Mouse (Mus musculus) midbrain, embryonic 15.5 days (tissue): ENCODE measurements around the gene Hacd4. TPM values are rescaled to one million over a fixed set of nuclear protein-coding genes. Genes with fewer than 3 reads are reported as not detected.
A peak's percentile ranks its signal among the peaks of the same experiment; 100 is the strongest.
"Not testable (repeated sequence)": the region's sequence is repeated elsewhere in the genome, so short reads cannot be mapped to it uniquely, and the experiment has no call there.

Experiments used
- ATAC-seq: fragments of 200-750 bp; cut with Nextera tagmentation; replicated peaks from 2 replicates; pipeline ENCODE4 v1.8.0; 2017; ENCODE audit warnings: moderate TSS enrichment
- H3K27ac ChIP-seq: fragments of 300-500 bp; sonication (generic); 2 replicates; pipeline ENCODE4 v1.5.1; 2015; ENCODE audit warnings: mild to moderate bottlenecking, inconsistent platforms
- H3K27me3 ChIP-seq: fragments of 300-500 bp; sonication (generic); replicated peaks from 2 replicates; pipeline ENCODE4 v1.6.1; 2015; ENCODE audit warnings: inconsistent platforms
- H3K36me3 ChIP-seq: fragments of 300-500 bp; sonication (generic); replicated peaks from 2 replicates; pipeline ENCODE4 v1.6.1; 2015; ENCODE audit warnings: inconsistent platforms
- H3K4me1 ChIP-seq: fragments of 300-500 bp; sonication (generic); 2 replicates; pipeline ENCODE4 v1.6.1; 2015; ENCODE audit warnings: inconsistent platforms
- H3K4me2 ChIP-seq: fragments of 300-500 bp; sonication (generic); 2 replicates; pipeline ENCODE4 v1.6.1; 2015; ENCODE audit warnings: inconsistent platforms, mild to moderate bottlenecking, moderate library complexity
- H3K4me3 ChIP-seq: fragments of 300-500 bp; sonication (generic); 2 replicates; pipeline ENCODE4 v1.5.1; 2015; ENCODE audit warnings: mild to moderate bottlenecking, inconsistent platforms
- H3K9ac ChIP-seq: fragments of 300-500 bp; sonication (generic); 2 replicates; pipeline ENCODE4 v1.6.1; 2015; ENCODE audit warnings: mild to moderate bottlenecking, inconsistent platforms
- H3K9me3 ChIP-seq: fragments of 300-500 bp; sonication (generic); 2 replicates; pipeline ENCODE4 v1.6.1; 2016; ENCODE audit warnings: inconsistent platforms
- WGBS: fragments of 180-500 bp; shearing (Covaris S2); methylation state at CpG from one replicate; pipeline ENCODE4 v1.1.7; 2015; ENCODE audit warnings: mixed read lengths; 5-methylcytosine and 5-hydroxymethylcytosine counted together
- polyA plus RNA-seq: library from polyadenylated mRNA; unstranded; fragments of >200 nt; fragmentation: Nextera tagmentation; extraction: Ambion mirVana; gene quantifications from 2 replicates; pipeline ENCODE4 v1.2.1, GENCODE M21; 2015

Hacd4 gene
- polyA plus RNA-seq, 1 experiment from 2014 or later, result 3.9 TPM

- ATAC-seq, result no peak
- Histone ChIP-seq H3K4me3 (no peak overlapping the region), H3K27me3 (no peaks in the 10 kb centered on the region)
These were observed 14.2 kb downstream of the Hacd4 start for GRCm38 (mm10) chr4:88424563-88424962.

GRCm38 (mm10) chr4:88419378-88419777, 19.4 kb downstream of the Hacd4 start:
- H3K4me2 ChIP-seq, result no peak overlapping the region
- H3K27ac ChIP-seq, result no peak overlapping the region
- no peaks in the 10 kb centered on the region for H3K36me3 ChIP-seq
- no peaks in the 10 kb centered on the region for H3K27me3 ChIP-seq
- no peak overlapping the region for H3K9ac ChIP-seq
- no peaks in the 10 kb centered on the region for H3K9me3 ChIP-seq
- 95% methylated on average over 5 of the region's 5 CpGs for WGBS
- H3K4me1 ChIP-seq, result no peaks in the 10 kb centered on the region
- ATAC-seq, result no peak
- no peak overlapping the region for H3K4me3 ChIP-seq

More at GRCm38 (mm10) chr4:88424563-88424962, 14.2 kb downstream of the Hacd4 start:
- no peak overlapping the region for H3K27ac ChIP-seq
- no peaks in the 10 kb centered on the region for H3K4me1 ChIP-seq
- H3K36me3 ChIP-seq, result no peaks in the 10 kb centered on the region
- no peak overlapping the region for H3K9ac ChIP-seq
- no peaks in the 10 kb centered on the region for H3K9me3 ChIP-seq
- no peak overlapping the region for H3K4me2 ChIP-seq

- WGBS, result 27% methylated on average over 2 of the region's 2 CpGs
- H3K9ac ChIP-seq, result no peak overlapping the region
- no peak overlapping the region for H3K27ac ChIP-seq
- H3K27me3 ChIP-seq, result no peaks in the 10 kb centered on the region
- H3K4me2 ChIP-seq, result no peak overlapping the region
- no peaks in the 10 kb centered on the region for H3K36me3 ChIP-seq
- H3K4me1 ChIP-seq, result no peaks in the 10 kb centered on the region
- no peak overlapping the region for H3K4me3 ChIP-seq
- no peak for ATAC-seq
- H3K9me3 ChIP-seq, result no peaks in the 10 kb centered on the region
These were observed 23.7 kb downstream of the Hacd4 start for GRCm38 (mm10) chr4:88415017-88415416.

GRCm38 (mm10) chr4:88412331-88412730, 26.4 kb downstream of the Hacd4 start:
- no peak overlapping the region for H3K4me2 ChIP-seq
- no peaks in the 10 kb centered on the region for H3K4me1 ChIP-seq
- H3K4me3 ChIP-seq, result no peak overlapping the region
- WGBS, result 88% methylated on average over 2 of the region's 2 CpGs
- H3K9ac ChIP-seq, result no peak overlapping the region
- no peak overlapping the region for H3K27ac ChIP-seq
- H3K27me3 ChIP-seq, result no peaks in the 10 kb centered on the region
- H3K9me3 ChIP-seq, result no peaks in the 10 kb centered on the region
- ATAC-seq, result no peak
- no peaks in the 10 kb centered on the region for H3K36me3 ChIP-seq

GRCm38 (mm10) chr4:88409279-88409678, 29.4 kb downstream of the Hacd4 start:
- no peak overlapping the region for H3K4me2 ChIP-seq
- H3K4me1 ChIP-seq, result peaks cover 5% of the 10 kb centered on the region; the same call in 1 of the 2 replicates
- H3K36me3 ChIP-seq, result no peaks in the 10 kb centered on the region
- no peak overlapping the region for H3K4me3 ChIP-seq
- no peak overlapping the region for H3K9ac ChIP-seq
- no peaks in the 10 kb centered on the region for H3K27me3 ChIP-seq
- H3K9me3 ChIP-seq, result no peaks in the 10 kb centered on the region
- 96% methylated on average over 4 of the region's 4 CpGs for WGBS
- ATAC-seq, result no peak
- H3K27ac ChIP-seq, result no peak overlapping the region

- Histone ChIP-seq H3K27ac (0 out of 2 replicates have a peak overlapping the region, but pooled peaks have one; percentile 6), H3K27me3 (no peaks in the 10 kb centered on the region), H3K4me2 (no peak overlapping the region), H3K9ac (no peak overlapping the region), H3K9me3 (no peaks in the 10 kb centered on the region), H3K4me1 (peaks cover 5% of the 10 kb centered on the region; the same call in 1 of the 2 replicates), H3K36me3 (no peaks in the 10 kb centered on the region), H3K4me3 (no peak overlapping the region)
- WGBS, result 47% methylated on average over 4 of the region's 4 CpGs
- peak; percentile 96 for ATAC-seq
These were observed 31.6 kb downstream of the Hacd4 start for GRCm38 (mm10) chr4:88406887-88407696.

- H3K4me1 ChIP-seq, result peaks cover 5% of the 10 kb centered on the region; the same call in 1 of the 2 replicates
- no peak overlapping the region for H3K4me2 ChIP-seq
- H3K4me3 ChIP-seq, result no peak overlapping the region
- no peaks in the 10 kb centered on the region for H3K27me3 ChIP-seq
- no peaks in the 10 kb centered on the region for H3K9me3 ChIP-seq
- no peaks in the 10 kb centered on the region for H3K36me3 ChIP-seq
- ATAC-seq, result no peak
- H3K27ac ChIP-seq, result no peak overlapping the region
- no peak overlapping the region for H3K9ac ChIP-seq
- WGBS, result 94% methylated on average over 6 of the region's 6 CpGs
These were observed 35.8 kb downstream of the Hacd4 start for GRCm38 (mm10) chr4:88402884-88403283.

GRCm38 (mm10) chr4:88400992-88401313, 37.8 kb downstream of the Hacd4 start:
- H3K27ac ChIP-seq, result no peak overlapping the region
- no peaks in the 10 kb centered on the region for H3K9me3 ChIP-seq
- H3K4me1 ChIP-seq, result no peaks in the 10 kb centered on the region
- no peaks in the 10 kb centered on the region for H3K27me3 ChIP-seq
- 85% methylated on average over 7 of the region's 7 CpGs for WGBS
- no peak for ATAC-seq
- H3K4me3 ChIP-seq, result no peak overlapping the region
- no peak overlapping the region for H3K4me2 ChIP-seq
- no peak overlapping the region for H3K9ac ChIP-seq
- H3K36me3 ChIP-seq, result no peaks in the 10 kb centered on the region

- 82% methylated on average over 9 of the region's 9 CpGs for WGBS
- H3K4me1 ChIP-seq, result no peaks in the 10 kb centered on the region
- H3K9ac ChIP-seq, result no peak overlapping the region
These were observed 38.3 kb downstream of the Hacd4 start for GRCm38 (mm10) chr4:88400302-88400991.

GRCm38 (mm10) chr4:88396995-88397521, 41.7 kb downstream of the Hacd4 start:
- Histone ChIP-seq H3K36me3 (no peaks in the 10 kb centered on the region), H3K4me3 (no peak overlapping the region), H3K9me3 (no peaks in the 10 kb centered on the region), H3K9ac (no peak overlapping the region), H3K27ac (no peak overlapping the region), H3K27me3 (no peaks in the 10 kb centered on the region), H3K4me2 (no peak overlapping the region), H3K4me1 (no peaks in the 10 kb centered on the region)
- no peak for ATAC-seq
- 79% methylated on average over 6 of the region's 6 CpGs for WGBS

More at GRCm38 (mm10) chr4:88400302-88400991, 38.3 kb downstream of the Hacd4 start:
- ATAC-seq, result no peak
- no peak overlapping the region for H3K4me3 ChIP-seq
- H3K9me3 ChIP-seq, result no peaks in the 10 kb centered on the region
- H3K27ac ChIP-seq, result no peak overlapping the region
- no peaks in the 10 kb centered on the region for H3K27me3 ChIP-seq
- no peak overlapping the region for H3K4me2 ChIP-seq
- H3K36me3 ChIP-seq, result no peaks in the 10 kb centered on the region

GRCm38 (mm10) chr4:88395717-88396116, 43.0 kb downstream of the Hacd4 start:
- H3K4me2 ChIP-seq, result no peak overlapping the region
- no peaks in the 10 kb centered on the region for H3K36me3 ChIP-seq
- 92% methylated on average over 3 of the region's 3 CpGs for WGBS
- no peaks in the 10 kb centered on the region for H3K4me1 ChIP-seq
- no peaks in the 10 kb centered on the region for H3K9me3 ChIP-seq
- ATAC-seq, result no peak
- H3K27me3 ChIP-seq, result no peaks in the 10 kb centered on the region
- H3K9ac ChIP-seq, result no peak overlapping the region
- no peak overlapping the region for H3K4me3 ChIP-seq
- no peak overlapping the region for H3K27ac ChIP-seq

GRCm38 (mm10) chr4:88390596-88390995, 48.1 kb downstream of the Hacd4 start:
- H3K36me3 ChIP-seq, H3K4me2 ChIP-seq, H3K4me1 ChIP-seq, H3K4me3 ChIP-seq, H3K9ac ChIP-seq, H3K9me3 ChIP-seq, ATAC-seq, H3K27me3 ChIP-seq, H3K27ac ChIP-seq: not testable (repeated sequence)
- WGBS, result 54% methylated on average over 1 of the region's 1 CpGs
